Mouse (Mus musculus) megakaryocyte-erythroid progenitor cell, adult 5 weeks (primary cell): ENCODE measurements around the gene Prr18. TPM values are rescaled to one million over a fixed set of nuclear protein-coding genes. Genes with fewer than 3 reads are reported as not detected.

Experiments used
- polyA plus RNA-seq: library from polyadenylated mRNA; stranded (reverse); fragments of >175 nt; gene quantifications from 2 replicates; pipeline ENCODE4 v1.2.3, GENCODE M21; 2012

Gene Prr18
- polyA plus RNA-seq: 0.22 and 0.80 TPM in 2 replicates

DNA sequence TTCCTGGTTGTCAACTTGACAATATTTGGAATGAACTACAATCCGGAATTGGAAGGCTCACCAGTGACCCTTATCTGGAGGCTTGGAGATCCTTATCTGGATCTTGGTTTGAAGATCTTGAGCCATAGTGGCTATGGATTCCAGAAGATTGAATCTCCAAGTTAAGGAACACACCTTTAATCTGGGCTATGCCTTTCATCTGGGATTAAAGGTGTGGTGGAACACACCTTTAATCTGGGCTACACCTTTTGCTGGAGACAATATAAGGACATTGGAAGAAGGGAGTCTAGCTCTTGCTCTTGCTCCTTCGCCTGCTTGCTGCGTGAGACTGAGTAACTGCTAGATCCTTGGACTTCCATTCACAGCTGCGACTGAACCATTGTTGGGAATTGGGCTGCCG, at the start of gene Prr18:
TSS of gene Prr18 (plus strand) at position 301 of the 400 bp plus-strand sequence.

DNA sequence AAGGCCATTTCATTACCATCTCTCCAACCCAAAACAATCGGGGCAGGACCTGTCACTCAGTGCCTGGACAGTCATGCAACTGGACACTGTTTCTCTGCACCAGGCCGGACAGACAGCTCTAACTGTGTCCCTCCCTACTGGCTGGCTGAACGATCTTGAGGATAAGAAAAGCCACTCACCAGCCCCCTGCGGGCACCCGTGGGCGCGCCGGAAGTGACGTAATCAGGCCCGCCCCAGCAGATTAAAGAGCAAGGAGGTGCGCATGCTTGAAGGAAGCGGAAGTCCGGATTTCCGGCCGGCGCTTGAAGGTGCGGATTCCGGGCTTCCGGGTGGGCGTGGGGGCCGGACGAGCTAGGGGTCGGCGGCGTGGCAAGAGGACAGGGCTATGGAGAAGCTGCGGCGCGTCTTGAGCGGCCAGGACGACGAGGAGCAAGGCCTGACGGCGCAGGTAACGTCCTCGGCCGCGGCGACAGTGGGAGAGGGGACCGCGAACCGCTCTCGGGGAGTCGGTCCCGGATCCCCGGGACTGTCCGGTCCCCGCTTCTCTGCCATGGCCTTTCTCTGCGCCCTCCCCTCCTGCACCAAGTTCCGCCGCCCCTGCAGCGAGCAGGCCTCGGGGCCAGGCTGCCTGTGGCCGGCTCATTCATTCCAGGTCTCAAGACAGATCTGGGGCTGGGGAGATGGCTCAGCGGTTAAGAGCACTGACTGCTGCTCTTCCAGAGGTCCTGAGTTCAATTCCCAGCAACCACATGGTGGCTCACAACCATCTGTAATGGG, 26.2 kb upstream of the Prr18 start, which contains the start of gene Sft2d1:
TSS of gene Sft2d1 (plus strand) at position 265 of the 777 bp plus-strand sequence.

DNA sequence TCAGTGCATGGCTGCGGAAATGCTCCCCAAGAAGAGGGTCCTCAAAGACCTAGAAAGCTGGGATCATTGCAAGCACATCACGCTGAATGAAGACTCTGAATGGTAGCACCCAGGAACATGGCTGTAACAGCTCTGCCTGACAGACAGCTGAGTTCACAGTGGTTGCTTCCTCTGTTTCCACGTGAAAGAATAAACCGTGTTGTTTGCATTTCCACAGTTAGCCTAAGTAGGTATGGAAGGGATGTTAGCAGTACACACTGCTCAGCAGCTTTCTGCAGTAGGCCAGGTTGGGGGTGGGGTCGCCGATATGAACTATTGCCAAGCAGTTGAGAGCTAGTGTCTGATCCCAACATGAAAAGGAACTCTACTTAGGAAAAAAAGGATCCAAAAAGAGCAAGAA, 18.4 kb downstream of the Prr18 start, which contains the start of gene T2:
TSS of gene T2 (plus strand) at position 301 of the 400 bp plus-strand sequence.

Other genes with a start within 250 kb of the Prr18 start
- not detected in 2 replicates for gene Gm49673, start 189.7 kb upstream of the Prr18 start, polyA plus RNA-seq
- gene Rnaset2a, start 189.4 kb upstream of the Prr18 start, polyA plus RNA-seq: 80.2 and 107 TPM in 2 replicates
- 10.9 and 17.9 TPM in 2 replicates for gene Fgfr1op, start 172.0 kb upstream of the Prr18 start, polyA plus RNA-seq
- gene Ccr6, start 101.4 kb upstream of the Prr18 start, polyA plus RNA-seq: not detected in 2 replicates
- 36.6 and 39.4 TPM in 2 replicates for gene Mpc1, start 54.6 kb upstream of the Prr18 start, polyA plus RNA-seq
- 79.9 and 89.3 TPM in 2 replicates for gene Sft2d1, start 26.4 kb upstream of the Prr18 start, polyA plus RNA-seq
- 0.11 TPM in 1 of 2 replicates, not detected in the other for gene T2, start 18.5 kb downstream of the Prr18 start, polyA plus RNA-seq
- gene T, start 97.0 kb downstream of the Prr18 start, polyA plus RNA-seq: 0.15 TPM in 1 of 2 replicates, not detected in the other
- gene Pde10a, start 187.9 kb downstream of the Prr18 start, polyA plus RNA-seq: 0.49 and 1.5 TPM in 2 replicates
- not detected in 2 replicates for gene Gm17087, start 229.5 kb downstream of the Prr18 start, polyA plus RNA-seq